Mouse (Mus musculus) adrenal gland, adult 8-10 months (tissue): ENCODE results near the gene Lrriq1. TPM values are rescaled to one million over a fixed set of nuclear protein-coding genes. Genes with fewer than 3 reads are reported as not detected.

Experiments used
- DNase-seq: peaks from one replicate; pipeline ENCODE4 v3.0.0; 2022
- total RNA-seq, 4 experiments: library from RNA; stranded (reverse); gene quantifications; 2 replicates each; pipeline ENCODE4 v1.2.4; 2022

Lrriq1 gene
- total RNA-seq, result 1 to 10 TPM in 1 of 4 experiments, under 1 TPM in 3; 0.15 to 1.1 (median 0.68) TPM

DNA sequence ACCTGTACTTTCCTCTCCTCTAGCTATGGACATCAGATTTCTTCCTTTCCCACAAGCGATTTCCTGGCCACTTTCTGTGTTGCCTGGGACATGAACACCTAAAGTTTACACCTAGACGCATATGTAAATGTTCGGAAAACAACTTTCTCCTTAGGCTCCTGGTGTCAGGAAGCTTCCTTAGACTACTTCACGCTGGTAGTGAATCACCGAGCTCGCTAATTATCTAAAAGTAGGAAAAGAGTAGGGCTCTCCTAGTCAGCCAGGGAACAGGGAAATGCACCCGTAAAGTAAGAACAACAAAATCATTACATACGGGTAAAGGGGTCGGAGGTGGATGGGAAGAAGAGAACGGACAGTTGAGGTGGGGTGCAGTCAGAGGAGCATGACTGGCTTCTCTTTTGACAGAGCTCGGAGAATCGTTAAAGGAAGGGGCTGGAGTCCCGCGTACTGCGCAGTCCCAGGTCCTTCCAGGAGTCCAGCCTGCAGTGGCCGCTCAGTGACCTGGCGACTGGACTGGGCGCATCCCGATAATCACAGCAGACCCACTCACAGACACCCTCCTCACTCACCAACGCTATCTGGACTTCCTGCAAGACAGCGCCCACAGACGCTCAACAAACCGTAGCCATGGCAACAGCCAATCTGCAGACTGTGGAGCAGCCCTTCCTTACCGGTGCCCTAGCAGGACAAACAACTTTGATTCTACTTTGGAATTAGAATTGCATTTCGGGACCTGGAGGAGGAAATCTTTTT is at the start of gene Lrriq1:
Lrriq1 (minus strand) TSS at position 616 of the 753 bp plus-strand sequence.
- DNase-seq, result peak; percentile 56

GRCm38 (mm10) chr10:103253842-103254803 is 18.0 kb upstream of the Lrriq1 start:
- no peak for DNase-seq

DNA sequence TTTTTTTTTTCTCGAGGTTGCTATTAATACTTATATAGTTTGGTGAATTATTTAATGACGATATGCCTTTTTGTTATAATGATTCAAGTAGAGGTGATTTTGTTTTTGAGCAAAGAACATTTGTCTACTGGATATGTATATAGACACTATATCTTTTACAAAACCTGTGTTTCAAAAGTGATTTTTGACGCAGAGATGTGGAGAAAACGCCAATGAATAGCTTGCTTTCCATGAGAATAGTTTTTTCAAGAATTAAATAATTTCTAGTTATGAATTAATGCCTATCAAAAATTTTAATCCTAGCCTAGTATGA is 294 bp upstream of the Lrriq1 start:
- DNase-seq, result no peak

- no peak for DNase-seq
These were observed 9.5 kb downstream of the Lrriq1 start for GRCm38 (mm10) chr10:103226646-103227045.

DNA sequence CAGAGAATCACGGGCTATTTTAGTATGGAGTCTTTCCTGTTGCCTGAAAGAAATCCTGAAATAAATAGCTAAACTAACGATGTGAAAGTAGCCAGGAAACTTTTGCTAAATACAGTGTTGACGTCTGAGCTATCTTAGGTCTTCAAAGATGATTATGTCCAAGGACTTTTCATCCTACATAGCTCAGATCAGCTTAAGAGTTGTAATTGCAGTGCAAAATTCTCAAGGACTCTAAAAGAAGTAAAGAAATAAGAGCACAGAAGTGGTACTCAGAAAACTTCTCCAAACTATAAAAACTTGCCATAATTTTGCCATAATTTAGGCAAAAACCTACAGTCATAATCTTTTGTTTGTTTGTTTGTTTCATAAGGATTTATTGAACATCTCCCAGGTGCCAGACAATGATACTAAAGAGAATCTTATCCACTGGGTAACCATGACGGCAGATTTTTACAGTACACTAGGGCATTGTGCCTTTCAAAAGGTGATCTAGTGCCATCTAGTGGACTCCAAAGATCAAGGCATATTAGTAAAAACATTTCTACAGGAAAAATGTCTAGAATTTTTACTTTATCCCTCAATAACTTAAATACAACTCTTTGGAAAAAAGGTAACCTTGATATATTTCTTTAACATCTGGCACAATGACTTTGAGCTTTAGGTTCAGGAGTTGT is 41.3 kb downstream of the Lrriq1 start:
- DNase-seq, result no peak

DNA sequence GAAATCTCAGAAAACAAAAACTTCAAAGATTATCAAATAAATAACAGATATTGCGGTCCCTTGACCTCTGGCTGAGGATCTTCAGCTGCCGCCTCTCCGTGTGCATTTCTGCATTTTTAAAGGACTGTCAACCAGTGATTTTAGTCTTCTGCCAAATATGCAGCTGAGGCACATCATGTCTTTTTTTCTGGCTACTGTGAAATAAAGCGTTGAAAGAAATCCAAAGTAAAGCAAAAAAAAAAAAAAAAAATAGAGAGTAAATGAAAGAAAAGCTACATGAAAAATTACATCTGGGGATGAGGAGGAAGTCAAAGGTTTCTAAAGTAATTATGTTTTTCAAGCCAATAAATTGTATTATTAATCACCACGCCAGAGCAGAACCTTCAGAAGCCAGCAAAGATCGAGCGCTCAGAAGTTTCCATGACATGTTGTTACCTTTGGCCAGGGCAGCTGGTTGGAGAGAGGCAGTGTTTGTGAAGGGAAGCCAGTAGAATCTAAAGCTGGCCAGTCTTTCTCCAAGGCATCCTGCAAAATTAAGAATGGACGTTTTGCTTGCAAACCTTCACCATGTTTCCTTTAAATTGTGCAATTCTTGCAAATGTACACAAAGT is 90.2 kb downstream of the Lrriq1 start:
- no peak for DNase-seq

DNA sequence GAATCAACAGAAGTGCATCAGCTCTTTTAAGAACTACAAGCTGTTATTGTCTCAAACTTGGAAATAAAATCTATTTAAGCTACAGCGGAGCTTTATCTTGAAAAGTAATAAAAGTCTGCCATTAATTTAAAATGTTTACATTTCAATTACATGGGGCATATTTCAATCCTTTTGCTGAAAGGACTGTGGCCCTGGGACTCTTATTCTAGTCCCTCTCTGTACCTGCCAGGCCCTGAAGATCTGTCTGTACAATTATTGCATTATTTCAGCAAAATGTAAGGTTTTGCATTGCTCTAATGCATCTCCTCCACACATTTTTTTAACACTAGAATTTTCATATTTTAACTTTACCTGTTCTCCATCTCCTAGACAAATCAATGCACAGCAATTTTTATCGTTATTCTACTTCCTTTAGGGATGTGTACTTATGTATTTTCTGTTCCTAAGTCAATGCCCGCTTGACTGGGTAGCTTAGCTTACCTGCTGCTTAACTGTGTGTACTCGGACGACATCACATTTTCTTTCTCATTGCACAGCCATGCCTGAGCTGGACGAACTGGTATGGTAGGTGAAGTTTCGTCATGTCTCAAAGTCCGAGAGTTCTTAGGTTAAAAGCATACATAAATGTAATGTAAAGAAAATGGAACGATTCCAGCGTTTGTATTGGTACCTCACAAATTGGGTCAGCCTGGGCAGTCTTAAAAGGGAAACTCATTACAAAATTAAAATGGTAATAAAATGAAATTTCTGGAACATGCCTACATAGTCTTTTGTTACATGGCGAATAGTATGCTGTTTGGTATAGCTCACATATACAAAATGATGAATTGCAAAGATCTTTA is 91.0 kb downstream of the Lrriq1 start:
- DNase-seq, result no peak

DNA sequence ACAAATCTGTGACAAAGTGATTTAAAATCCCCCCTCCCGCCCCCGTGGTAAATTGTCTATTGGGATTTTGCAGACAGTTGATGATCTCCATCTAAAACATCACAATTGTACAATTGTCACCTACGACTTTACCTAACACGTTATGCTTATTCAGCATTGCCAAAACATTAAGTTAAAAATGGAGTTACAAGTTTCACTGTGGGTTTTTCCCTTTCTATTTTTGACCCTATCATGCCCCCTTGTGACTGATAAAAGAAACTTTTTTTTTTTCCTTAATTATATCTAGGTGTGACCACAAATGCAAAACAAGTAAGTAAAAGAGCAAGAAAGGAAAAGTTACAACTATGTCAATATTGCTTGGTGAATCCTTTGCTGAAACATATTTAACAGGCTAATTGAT is 93.6 kb downstream of the Lrriq1 start:
- DNase-seq, result no peak

GRCm38 (mm10) chr10:103141532-103141931 is 94.6 kb downstream of the Lrriq1 start:
- no peak for DNase-seq

DNA sequence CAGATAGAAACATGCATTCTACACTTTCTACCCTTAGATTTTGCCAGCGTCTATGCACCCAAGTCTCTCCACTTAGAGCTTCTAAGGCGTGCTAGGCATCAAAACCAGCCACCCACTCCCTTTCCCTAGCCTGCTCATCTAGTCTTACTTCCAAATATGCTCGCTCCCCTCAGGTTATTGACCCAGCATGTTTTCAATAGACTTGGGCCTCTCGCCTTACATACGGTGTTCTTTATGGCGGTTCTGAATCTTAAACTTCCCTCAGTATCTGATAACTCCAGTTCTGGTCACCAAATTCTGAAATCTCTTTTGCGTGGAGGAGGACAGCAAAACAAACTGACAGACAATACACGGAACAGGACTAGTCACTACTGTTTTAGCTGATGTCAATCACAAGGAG is 95.5 kb downstream of the Lrriq1 start:
- DNase-seq, result no peak

DNA sequence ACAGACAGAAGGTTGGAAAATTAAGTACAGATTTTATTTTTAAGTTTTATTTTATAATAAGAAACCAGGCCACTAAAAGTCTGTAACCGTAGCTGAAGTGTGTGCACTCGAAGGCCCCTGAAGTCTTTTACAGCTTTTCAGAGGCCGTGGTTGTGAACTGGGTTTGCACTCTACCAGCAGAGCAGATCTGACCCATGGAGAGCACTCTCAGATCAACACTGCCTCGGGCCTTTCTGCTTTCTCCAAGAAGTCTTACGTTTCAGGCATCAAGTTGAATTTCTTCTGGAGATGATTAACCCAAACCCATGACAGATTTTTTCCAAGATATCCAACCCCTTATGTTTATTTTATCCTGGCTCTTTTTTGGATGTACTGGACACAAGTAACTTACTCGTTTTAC is 121.5 kb downstream of the Lrriq1 start:
- DNase-seq, result no peak

- no peak for DNase-seq
These were observed 128.0 kb downstream of the Lrriq1 start for GRCm38 (mm10) chr10:103108090-103108489.

- DNase-seq, result no peak
These were observed 150.0 kb downstream of the Lrriq1 start for GRCm38 (mm10) chr10:103086101-103086500.

GRCm38 (mm10) chr10:103049593-103049992 is 186.5 kb downstream of the Lrriq1 start:
- no peak for DNase-seq

- no peak for DNase-seq
These were observed 189.5 kb downstream of the Lrriq1 start for GRCm38 (mm10) chr10:103046623-103047022.

DNA sequence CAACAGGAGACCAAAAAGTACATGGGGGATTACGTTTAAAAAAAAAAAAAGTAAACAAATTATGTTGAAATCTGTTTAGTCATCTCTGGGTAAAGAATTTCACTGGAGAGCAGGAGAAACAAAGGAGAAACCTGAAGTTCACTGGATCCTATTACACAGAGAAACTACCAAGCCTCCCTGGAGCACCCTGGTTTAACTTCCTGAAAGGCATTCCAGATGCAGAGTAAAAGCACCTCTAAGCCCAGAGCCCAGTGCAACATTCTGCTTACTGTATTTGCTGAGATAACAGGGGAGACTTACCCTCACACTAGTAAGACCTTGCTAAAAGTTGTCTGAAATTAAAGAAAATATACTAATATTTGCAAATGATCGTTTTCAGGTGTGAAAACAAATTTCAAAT is 191.1 kb downstream of the Lrriq1 start:
- no peak for DNase-seq

- DNase-seq, result no peak
These were observed 201.0 kb downstream of the Lrriq1 start for GRCm38 (mm10) chr10:103035002-103035640.

- no peak for DNase-seq
These were observed 205.2 kb downstream of the Lrriq1 start for GRCm38 (mm10) chr10:103030931-103031330.

DNA sequence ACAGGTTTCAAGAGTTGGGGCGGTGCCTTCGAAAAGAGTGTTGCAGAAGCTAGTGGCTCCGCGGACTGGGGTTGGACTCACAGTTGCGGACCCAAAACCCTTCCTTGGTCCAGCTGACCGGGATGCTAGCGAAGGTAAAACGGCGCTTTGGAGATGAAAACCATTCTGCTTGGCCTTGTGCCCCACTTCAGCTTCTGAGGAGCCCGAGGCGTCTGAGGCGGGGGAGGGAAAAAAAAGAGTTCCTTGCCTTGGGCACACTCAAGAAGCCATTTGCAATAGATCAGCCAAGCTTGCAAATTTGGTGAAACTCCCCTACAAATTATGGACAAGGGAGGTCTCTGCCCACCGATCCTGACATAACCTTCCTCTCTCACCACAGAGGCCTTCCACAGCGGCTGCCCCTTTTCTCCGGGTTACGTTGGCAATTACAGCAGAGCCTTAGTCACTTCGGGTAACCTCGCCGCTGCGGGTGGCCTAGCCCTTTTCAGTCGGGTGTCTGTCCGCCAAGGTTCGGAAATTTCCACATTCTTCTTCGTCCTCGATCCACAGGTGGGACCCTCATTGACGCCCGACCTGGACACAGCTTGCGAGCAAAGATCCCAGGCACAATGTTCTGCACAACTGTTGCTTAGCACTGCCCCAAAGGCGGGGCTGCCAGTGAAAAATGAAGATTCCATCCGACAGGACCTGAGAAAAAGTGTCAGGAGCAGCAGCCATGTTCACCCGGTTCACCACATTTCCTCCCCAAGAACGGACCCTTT is 206.2 kb downstream of the Lrriq1 start, which contains the start of gene Alx1:
Alx1 (minus strand) TSS at position 486 of the 761 bp plus-strand sequence.
- DNase-seq, result no peak

DNA sequence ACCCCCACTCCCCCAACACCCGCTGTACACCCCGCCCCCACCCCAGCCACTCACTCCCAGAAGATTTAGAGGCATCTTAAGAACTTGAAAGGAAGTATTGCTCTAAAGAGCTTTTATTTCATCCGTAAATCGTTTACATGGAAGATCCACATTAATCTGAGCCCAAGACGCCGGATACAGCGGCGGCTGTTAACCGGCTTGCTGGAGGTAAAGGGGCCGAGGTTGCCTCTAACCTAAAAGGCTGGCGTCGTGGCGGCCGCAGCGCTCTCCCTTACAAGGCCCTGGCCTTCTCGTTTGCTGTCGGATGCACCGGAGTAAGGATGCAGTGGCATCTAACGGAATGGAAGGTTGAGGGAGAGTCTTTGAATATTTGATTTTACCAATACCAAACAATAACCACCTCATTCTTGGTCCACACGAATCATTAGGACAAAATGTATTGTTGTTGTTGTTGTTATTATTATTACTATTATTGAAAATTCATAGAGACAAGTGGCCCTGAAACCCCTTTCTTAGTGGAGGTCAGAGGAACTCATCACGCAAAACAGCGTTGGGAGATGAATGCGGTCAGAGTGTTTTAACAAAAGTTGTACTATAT is 206.9 kb downstream of the Lrriq1 start:
- no peak for DNase-seq
